Mouse (Mus musculus) hindbrain, embryonic 13.5 days (tissue): ENCODE data around the gene Cenps. TPM values are rescaled to one million over a fixed set of nuclear protein-coding genes. Genes with fewer than 3 reads are reported as not detected.
"Not testable (repeated sequence)": the region's sequence is repeated elsewhere in the genome, so short reads cannot be mapped to it uniquely, and the experiment has no call there.

ENCODE experiments used
- ATAC-seq: fragments of 200-750 bp; cut with Nextera tagmentation; 2 replicates; pipeline ENCODE4 v1.8.0; 2017; ENCODE audit warnings: moderate TSS enrichment; ENCODE audit not compliant: low FRiP score
- H3K27ac ChIP-seq: fragments of 300-500 bp; sonication (generic); 2 replicates; pipeline ENCODE4 v1.5.1; 2015; ENCODE audit warnings: inconsistent platforms, mild to moderate bottlenecking, moderate library complexity
- H3K27me3 ChIP-seq: fragments of 300-500 bp; sonication (generic); 2 replicates; pipeline ENCODE4 v1.6.1; 2015; ENCODE audit warnings: mild to moderate bottlenecking, inconsistent platforms
- H3K36me3 ChIP-seq: fragments of 300-500 bp; sonication (generic); 2 replicates; pipeline ENCODE4 v1.6.1; 2015; ENCODE audit warnings: mild to moderate bottlenecking, inconsistent platforms
- H3K4me1 ChIP-seq: fragments of 300-500 bp; sonication (generic); replicated peaks from 2 replicates; pipeline ENCODE4 v1.6.1; 2015; ENCODE audit warnings: inconsistent platforms
- H3K4me2 ChIP-seq: fragments of 300-500 bp; sonication (generic); 2 replicates; pipeline ENCODE4 v1.6.1; 2015; ENCODE audit warnings: inconsistent platforms, mild to moderate bottlenecking, moderate library complexity
- H3K4me3 ChIP-seq: fragments of 300-500 bp; sonication (generic); 2 replicates; pipeline ENCODE4 v1.5.1; 2015; ENCODE audit warnings: mild to moderate bottlenecking, inconsistent platforms
- H3K9ac ChIP-seq: fragments of 300-500 bp; sonication (generic); 2 replicates; pipeline ENCODE4 v1.6.1; 2015; ENCODE audit warnings: mild to moderate bottlenecking, inconsistent platforms
- H3K9me3 ChIP-seq: fragments of 300-500 bp; sonication (generic); 2 replicates; pipeline ENCODE4 v1.6.1; 2016; ENCODE audit warnings: inconsistent platforms
- WGBS: fragments of 180-500 bp; shearing (Covaris S2); methylation state at CpG from one replicate; pipeline ENCODE4 v1.1.7; 2015; 5-methylcytosine and 5-hydroxymethylcytosine counted together
- polyA plus RNA-seq: library from polyadenylated mRNA; unstranded; fragments of >200 nt; fragmentation: Nextera tagmentation; extraction: Ambion mirVana; gene quantifications from 2 replicates; pipeline ENCODE4 v1.2.1, GENCODE M21; 2015

Cenps gene
- polyA plus RNA-seq, 1 experiment from 2014 or later = 24.3 TPM

DNA sequence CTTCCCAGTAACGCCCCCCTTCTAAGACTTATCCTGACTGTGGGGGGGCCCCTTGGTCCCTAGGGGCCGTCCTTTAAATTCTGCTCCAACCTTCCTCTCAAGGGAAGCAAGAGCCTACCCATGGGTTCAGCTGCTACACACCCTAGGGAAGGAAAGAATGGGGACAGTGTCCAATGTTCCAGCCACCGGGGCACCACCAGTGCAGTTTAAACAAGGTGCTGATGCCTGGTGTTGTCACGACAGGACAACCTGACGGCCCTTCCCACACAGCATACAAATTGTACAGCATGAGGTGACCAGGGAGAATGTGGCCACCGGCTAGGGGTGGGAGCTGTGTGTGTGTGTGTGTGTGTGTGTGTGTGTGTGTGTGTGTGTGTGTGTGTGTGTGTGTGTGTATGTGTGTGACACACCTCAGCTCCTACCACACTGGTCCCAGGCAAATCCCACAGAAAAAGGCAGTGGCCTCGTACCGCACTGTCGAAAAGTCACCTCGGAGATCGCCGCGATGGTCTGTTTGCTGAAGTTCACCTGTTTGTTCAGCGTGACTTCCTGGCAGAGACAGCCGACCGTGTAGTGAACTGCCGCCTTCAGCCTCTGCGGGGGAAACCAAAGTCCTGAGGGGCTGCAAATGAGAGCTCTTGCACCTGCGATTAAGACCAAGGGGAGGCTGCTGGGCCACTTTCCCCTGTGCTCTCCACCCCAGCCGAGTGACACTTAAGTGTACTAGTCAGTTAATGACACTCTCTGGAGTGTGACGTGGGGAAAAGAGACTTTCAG, 5.5 kb downstream of the Cenps start:
- Histone ChIP-seq H3K9me3 (no peaks in the 10 kb centered on the region), H3K36me3 (peaks cover 37% of the 10 kb centered on the region), H3K4me2 (no peak overlapping the region), H3K27ac (no peak overlapping the region), H3K4me3 (no peak overlapping the region), H3K9ac (no peak overlapping the region), H3K27me3 (no peaks in the 10 kb centered on the region), H3K4me1 (peaks cover 9% of the 10 kb centered on the region)
- no peak for ATAC-seq
- WGBS = 90% methylated on average over 21 of the region's 21 CpGs

DNA sequence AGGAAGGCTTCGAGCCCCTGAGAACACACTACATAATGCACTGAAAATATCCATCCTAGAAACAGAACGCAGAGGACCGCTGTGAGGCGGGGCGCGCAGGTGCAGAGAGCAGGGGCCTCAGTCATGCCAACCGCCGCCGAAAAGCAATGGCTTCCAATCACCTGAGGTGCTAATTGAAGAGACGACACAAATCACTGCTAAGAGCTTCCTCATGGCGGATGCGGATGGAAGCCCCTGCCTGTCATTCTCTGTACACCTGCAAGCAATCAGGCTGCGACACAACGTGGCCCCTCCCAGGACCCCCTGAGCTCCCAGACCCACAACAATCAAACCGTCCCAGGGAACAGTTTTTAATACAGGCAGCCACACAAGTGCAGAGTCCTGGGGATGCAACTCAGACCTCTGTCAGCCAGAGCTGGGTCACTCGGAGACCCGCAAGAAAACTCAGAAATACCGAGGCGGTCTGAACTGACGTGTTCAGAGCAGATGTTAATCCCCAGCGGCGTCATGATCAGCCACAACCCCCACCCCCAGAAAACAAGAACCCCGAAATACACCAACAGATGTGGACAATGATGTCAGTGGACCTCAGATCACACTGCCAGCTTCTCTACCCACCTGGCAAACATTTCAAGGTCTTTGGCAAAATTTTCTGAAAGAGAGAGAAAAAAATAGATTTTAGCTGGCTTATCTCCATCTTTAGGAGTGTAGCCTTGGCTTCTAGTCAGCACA, 6.2 kb downstream of the Cenps start:
- Histone ChIP-seq H3K36me3 (peaks cover 37% of the 10 kb centered on the region), H3K4me2 (no peak overlapping the region), H3K9me3 (no peaks in the 10 kb centered on the region), H3K4me3 (no peak overlapping the region), H3K9ac (no peak overlapping the region), H3K27me3 (no peaks in the 10 kb centered on the region), H3K4me1 (peaks cover under 1% of the 10 kb centered on the region; the same call in 1 of the 2 replicates), H3K27ac (no peak overlapping the region)
- 89% methylated on average over 23 of the region's 23 CpGs for WGBS
- ATAC-seq = no peak

DNA sequence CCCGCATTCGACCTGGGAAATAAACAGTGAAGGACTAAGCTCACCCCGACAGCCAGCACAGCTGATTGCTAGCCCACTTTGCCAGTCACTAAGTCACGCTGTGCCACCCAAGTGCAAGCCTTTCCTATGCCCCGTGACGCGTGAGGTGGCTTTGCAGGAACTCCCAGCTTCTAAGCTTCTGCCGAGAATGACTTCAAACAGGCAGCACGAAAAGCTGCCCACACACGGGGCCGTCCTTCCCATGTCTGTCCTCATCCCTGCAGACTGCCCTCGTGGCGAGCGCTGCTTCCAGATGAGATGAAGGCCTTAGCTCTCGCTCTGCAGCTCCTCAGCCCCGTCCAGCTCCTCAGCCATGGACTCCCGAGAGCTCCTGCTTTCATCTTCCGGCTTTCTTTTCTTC, 9.0 kb downstream of the Cenps start:
- no peak for ATAC-seq
- 83% methylated on average over 18 of the region's 18 CpGs for WGBS
- no peak overlapping the region for H3K4me2 ChIP-seq

GRCm38 (mm10) chr4:149126663-149127062, 10.8 kb downstream of the Cenps start, which contains the start of gene Cort:
Cort (minus strand) TSS chr4:149126763.
- Histone ChIP-seq H3K36me3 (peaks cover 45% of the 10 kb centered on the region), H3K27ac (no peak within 1 kb of the TSS), H3K4me1 (0 out of 2 replicates have a peak, but pooled peaks cover 3% of the 10 kb centered on the region), H3K9ac (no peak within 1 kb of the TSS), H3K4me3 (no peak within 1 kb of the TSS), H3K4me2 (no peak within 1 kb of the TSS), H3K9me3 (no peaks in the 10 kb centered on the region), H3K27me3 (no peaks in the 10 kb centered on the region)
- 89% methylated on average over 11 of the region's 11 CpGs for WGBS
- no peak for ATAC-seq

More for the DNA sequence above, 9.0 kb downstream of the Cenps start:
- Histone ChIP-seq H3K9me3 (no peaks in the 10 kb centered on the region), H3K27me3 (no peaks in the 10 kb centered on the region), H3K9ac (no peak overlapping the region), H3K27ac (no peak overlapping the region), H3K4me1 (0 out of 2 replicates have a peak, but pooled peaks cover 3% of the 10 kb centered on the region), H3K36me3 (peaks cover 40% of the 10 kb centered on the region), H3K4me3 (no peak overlapping the region)

GRCm38 (mm10) chr4:149126115-149126509, 11.3 kb downstream of the Cenps start:
- no peak overlapping the region for H3K4me3 ChIP-seq
- H3K27me3 ChIP-seq = no peaks in the 10 kb centered on the region
- no peak overlapping the region for H3K4me2 ChIP-seq
- no peak for ATAC-seq
- H3K27ac ChIP-seq = no peak overlapping the region
- H3K36me3 ChIP-seq = peaks cover 40% of the 10 kb centered on the region
- H3K9me3 ChIP-seq = no peaks in the 10 kb centered on the region
- 0 out of 2 replicates have a peak, but pooled peaks cover 3% of the 10 kb centered on the region for H3K4me1 ChIP-seq
- 77% methylated on average over 6 of the region's 6 CpGs for WGBS
- H3K9ac ChIP-seq = no peak overlapping the region

GRCm38 (mm10) chr4:149125341-149126114, 11.9 kb downstream of the Cenps start:
- Histone ChIP-seq H3K27me3 (no peaks in the 10 kb centered on the region), H3K4me2 (no peak overlapping the region), H3K27ac (no peak overlapping the region), H3K36me3 (peaks cover 36% of the 10 kb centered on the region), H3K4me1 (0 out of 2 replicates have a peak, but pooled peaks cover 3% of the 10 kb centered on the region), H3K9me3 (no peaks in the 10 kb centered on the region), H3K4me3 (no peak overlapping the region), H3K9ac (no peak overlapping the region)
- WGBS = 41% methylated on average over 11 of the region's 11 CpGs
- ATAC-seq = no peak

- no peak overlapping the region for H3K4me3 ChIP-seq
- no peaks in the 10 kb centered on the region for H3K27me3 ChIP-seq
- H3K9ac ChIP-seq = no peak overlapping the region
- 0 out of 2 replicates have a peak, but pooled peaks cover 3% of the 10 kb centered on the region for H3K4me1 ChIP-seq
- H3K36me3 ChIP-seq = peaks cover 39% of the 10 kb centered on the region
- WGBS = 75% methylated on average over 5 of the region's 5 CpGs
- H3K9me3 ChIP-seq = no peaks in the 10 kb centered on the region
- no peak overlapping the region for H3K4me2 ChIP-seq
- no peak overlapping the region for H3K27ac ChIP-seq
- ATAC-seq = no peak
These were observed 14.0 kb downstream of the Cenps start for GRCm38 (mm10) chr4:149123432-149123831.

DNA sequence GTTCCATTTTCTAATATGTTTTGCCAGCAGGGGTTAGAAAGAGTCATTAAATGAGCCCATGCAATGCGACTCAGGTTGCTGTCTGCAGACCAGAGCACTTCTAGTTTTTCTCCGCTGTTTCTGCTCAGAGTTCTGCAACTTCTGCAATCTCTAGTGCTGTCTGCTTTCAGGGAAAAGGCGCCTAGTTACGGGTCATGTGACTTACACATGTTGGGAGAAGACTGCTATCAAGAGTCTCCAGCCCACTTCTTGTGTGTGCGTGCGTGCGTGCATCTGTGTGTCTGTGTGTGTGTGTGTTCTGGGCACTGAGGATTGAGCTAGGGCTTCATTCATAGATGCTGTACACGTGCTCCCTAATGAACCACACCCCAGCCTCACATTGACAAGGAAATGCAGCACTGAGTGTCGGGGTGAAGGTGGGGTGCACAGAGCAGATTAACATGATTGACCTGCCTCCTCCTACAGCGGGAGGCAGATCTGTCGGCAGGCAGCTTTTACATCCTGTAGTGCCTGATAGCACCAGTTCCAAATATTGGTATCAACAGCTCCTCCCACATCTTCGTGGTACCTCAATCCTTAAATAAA, 17.4 kb downstream of the Cenps start:
- not testable (repeated sequence) for H3K4me1 ChIP-seq, H3K4me3 ChIP-seq, H3K9ac ChIP-seq, H3K27me3 ChIP-seq, H3K4me2 ChIP-seq, ATAC-seq, H3K27ac ChIP-seq, H3K9me3 ChIP-seq
- H3K36me3 ChIP-seq = peaks cover 43% of the 10 kb centered on the region
- 84% methylated on average over 12 of the region's 12 CpGs for WGBS

GRCm38 (mm10) chr4:149103875-149104561, 33.4 kb downstream of the Cenps start, which contains the start of gene Dffa:
Dffa (plus strand) TSS chr4:149104146.
- Histone ChIP-seq H3K9ac (peak within 1 kb of the TSS; percentile 91), H3K4me2 (peak within 1 kb of the TSS; percentile 93), H3K27me3 (no peaks in the 10 kb centered on the region), H3K9me3 (no peaks in the 10 kb centered on the region), H3K36me3 (peaks cover 30% of the 10 kb centered on the region), H3K4me1 (peaks cover 10% of the 10 kb centered on the region), H3K4me3 (peak within 1 kb of the TSS; percentile 82), H3K27ac (peak within 1 kb of the TSS; percentile 52)
- WGBS = 1% methylated on average over 35 of the region's 35 CpGs
- ATAC-seq = peak; percentile 87

- peaks cover 5% of the 10 kb centered on the region for H3K36me3 ChIP-seq
- no peak overlapping the region for H3K4me2 ChIP-seq
- H3K27ac ChIP-seq = no peak overlapping the region
- H3K4me3 ChIP-seq = no peak overlapping the region
- no peaks in the 10 kb centered on the region for H3K9me3 ChIP-seq
- H3K4me1 ChIP-seq = peaks cover 23% of the 10 kb centered on the region
- 89% methylated on average over 3 of the region's 3 CpGs for WGBS
- ATAC-seq = no peak
- H3K27me3 ChIP-seq = no peaks in the 10 kb centered on the region
- no peak overlapping the region for H3K9ac ChIP-seq
These were observed 36.0 kb downstream of the Cenps start for GRCm38 (mm10) chr4:149101456-149101855.

DNA sequence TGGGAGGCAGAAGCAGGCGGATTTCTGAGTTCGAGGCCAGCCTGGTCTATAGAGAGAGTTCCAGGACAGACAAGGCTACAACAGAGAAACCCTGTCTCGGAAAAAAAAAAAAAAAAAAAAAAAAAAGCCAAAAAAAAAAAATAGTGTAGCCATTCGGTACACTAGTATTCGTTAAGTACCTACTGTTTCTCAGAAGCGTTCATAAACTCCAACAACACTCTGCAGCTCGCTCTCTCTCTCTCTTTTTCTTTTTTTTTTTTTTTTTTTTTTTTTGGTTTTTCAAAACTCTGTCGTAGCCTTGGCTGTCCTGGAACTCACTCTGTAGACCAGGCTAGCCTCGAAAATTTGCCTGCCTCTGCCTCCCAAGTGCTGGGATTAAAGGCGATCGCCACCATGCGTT, 37.0 kb downstream of the Cenps start:
- WGBS = 88% methylated on average over 12 of the region's 12 CpGs
- H3K9me3 ChIP-seq, H3K36me3 ChIP-seq, H3K9ac ChIP-seq, H3K27me3 ChIP-seq, ATAC-seq, H3K27ac ChIP-seq, H3K4me3 ChIP-seq, H3K4me2 ChIP-seq: not testable (repeated sequence)
- peaks cover 23% of the 10 kb centered on the region for H3K4me1 ChIP-seq
